Mouse (Mus musculus): ENCODE data around the gene Plxna4. TPM values are rescaled to one million over a fixed set of nuclear protein-coding genes. Genes with fewer than 3 reads are reported as not detected.

Plxna4 gene
- polyA plus RNA-seq, 1 experiment: 3.5 TPM

- Histone ChIP-seq H3K27me3 (replicated peaks) (peaks cover 5% of the 10 kb centered on the region), H3K36me3 (replicated peaks; ENCODE audit: low read length) (no peaks in the 10 kb centered on the region), H3K4me1 (peaks cover 8% of the 10 kb centered on the region; the same call in 1 of the 2 replicates), H3K4me3 (replicated peaks) (no peak overlapping the region), H3K9me3 (no peaks in the 10 kb centered on the region)
- TF ChIP-seq GATA1 (IDR thresholded peaks at IDR 0.05; ENCODE audit: borderline replicate concordance, low read length): no peak
- TF ChIP-seq FLI1 (IDR thresholded peaks at IDR 0.05; ENCODE audit: low read length): no peak
Measured at GRCm38 (mm10) chr6:32381516-32381915, 206.5 kb downstream of the Plxna4 start.

- H3K4me3 ChIP-seq (replicated peaks): no peak overlapping the region
- no peaks in the 10 kb centered on the region for H3K9me3 ChIP-seq
- H3K4me1 ChIP-seq: peaks cover 5% of the 10 kb centered on the region; the same call in 1 of the 2 replicates
- TF ChIP-seq FLI1 (IDR thresholded peaks at IDR 0.05; ENCODE audit: low read length) (no peak), GATA1 (IDR thresholded peaks at IDR 0.05; ENCODE audit: borderline replicate concordance, low read length) (no peak)
- H3K36me3 ChIP-seq (replicated peaks; ENCODE audit: low read length): peaks cover 5% of the 10 kb centered on the region
- H3K27me3 ChIP-seq (replicated peaks): peaks cover 8% of the 10 kb centered on the region
Measured at GRCm38 (mm10) chr6:32377181-32377580, 210.8 kb downstream of the Plxna4 start.

- H3K4me3 ChIP-seq (replicated peaks): no peak overlapping the region
- H3K36me3 ChIP-seq (replicated peaks; ENCODE audit: low read length): peaks cover 5% of the 10 kb centered on the region
- no peaks in the 10 kb centered on the region for H3K9me3 ChIP-seq
- H3K27me3 ChIP-seq (replicated peaks): peaks cover 10% of the 10 kb centered on the region
- no peak for TF ChIP-seq FLI1 (IDR thresholded peaks at IDR 0.05; ENCODE audit: low read length)
- no peak for TF ChIP-seq GATA1 (IDR thresholded peaks at IDR 0.05; ENCODE audit: borderline replicate concordance, low read length)
- peaks cover 5% of the 10 kb centered on the region; the same call in 1 of the 2 replicates for H3K4me1 ChIP-seq
Measured at GRCm38 (mm10) chr6:32373931-32374361, 214.0 kb downstream of the Plxna4 start.

- Histone ChIP-seq H3K36me3 (replicated peaks; ENCODE audit: low read length) (peaks cover 4% of the 10 kb centered on the region), H3K9me3 (no peaks in the 10 kb centered on the region), H3K4me3 (replicated peaks) (no peak overlapping the region), H3K27me3 (replicated peaks) (peaks cover 5% of the 10 kb centered on the region), H3K4me1 (no peaks in the 10 kb centered on the region; the same call in 1 of the 2 replicates)
- TF ChIP-seq FLI1 (IDR thresholded peaks at IDR 0.05; ENCODE audit: low read length): no peak
- no peak for TF ChIP-seq GATA1 (IDR thresholded peaks at IDR 0.05; ENCODE audit: borderline replicate concordance, low read length)
Measured at GRCm38 (mm10) chr6:32369092-32369491, 218.9 kb downstream of the Plxna4 start.

GRCm38 (mm10) chr6:32368408-32368807 is 219.6 kb downstream of the Plxna4 start:
- Histone ChIP-seq H3K9me3 (no peaks in the 10 kb centered on the region), H3K4me1 (no peaks in the 10 kb centered on the region; the same call in 1 of the 2 replicates), H3K4me3 (replicated peaks) (no peak overlapping the region), H3K36me3 (replicated peaks; ENCODE audit: low read length) (no peaks in the 10 kb centered on the region), H3K27me3 (replicated peaks) (peaks cover 2% of the 10 kb centered on the region)
- no peak for TF ChIP-seq GATA1 (IDR thresholded peaks at IDR 0.05; ENCODE audit: borderline replicate concordance, low read length)
- TF ChIP-seq FLI1 (IDR thresholded peaks at IDR 0.05; ENCODE audit: low read length): no peak

DNA sequence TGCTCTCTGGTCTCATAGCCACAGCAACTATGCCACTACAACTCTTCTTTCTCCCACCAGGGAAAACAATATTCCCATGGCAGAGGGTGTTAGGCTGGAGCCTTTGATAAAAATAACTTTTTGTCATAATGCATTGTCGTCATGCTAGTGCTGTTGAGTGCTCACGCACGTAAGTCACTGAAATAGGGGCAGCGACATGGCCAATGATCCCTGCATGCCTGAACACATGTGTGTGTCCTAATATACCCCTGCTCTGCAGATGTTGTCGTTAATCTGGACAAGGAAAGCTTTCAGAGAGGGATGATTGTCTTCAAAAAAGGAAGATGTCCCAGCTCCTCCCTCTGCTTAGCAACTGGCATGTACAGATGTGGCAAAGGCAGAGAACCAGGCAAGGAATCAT is 223.1 kb downstream of the Plxna4 start:
- Histone ChIP-seq H3K27me3 (replicated peaks) (no peaks in the 10 kb centered on the region), H3K36me3 (replicated peaks; ENCODE audit: low read length) (no peaks in the 10 kb centered on the region), H3K4me1 (peaks cover 6% of the 10 kb centered on the region; the same call in 1 of the 2 replicates), H3K4me3 (replicated peaks) (no peak overlapping the region), H3K9me3 (no peaks in the 10 kb centered on the region)
- TF ChIP-seq GATA1 (IDR thresholded peaks at IDR 0.05; ENCODE audit: borderline replicate concordance, low read length): no peak
- TF ChIP-seq FLI1 (IDR thresholded peaks at IDR 0.05; ENCODE audit: low read length): no peak

DNA sequence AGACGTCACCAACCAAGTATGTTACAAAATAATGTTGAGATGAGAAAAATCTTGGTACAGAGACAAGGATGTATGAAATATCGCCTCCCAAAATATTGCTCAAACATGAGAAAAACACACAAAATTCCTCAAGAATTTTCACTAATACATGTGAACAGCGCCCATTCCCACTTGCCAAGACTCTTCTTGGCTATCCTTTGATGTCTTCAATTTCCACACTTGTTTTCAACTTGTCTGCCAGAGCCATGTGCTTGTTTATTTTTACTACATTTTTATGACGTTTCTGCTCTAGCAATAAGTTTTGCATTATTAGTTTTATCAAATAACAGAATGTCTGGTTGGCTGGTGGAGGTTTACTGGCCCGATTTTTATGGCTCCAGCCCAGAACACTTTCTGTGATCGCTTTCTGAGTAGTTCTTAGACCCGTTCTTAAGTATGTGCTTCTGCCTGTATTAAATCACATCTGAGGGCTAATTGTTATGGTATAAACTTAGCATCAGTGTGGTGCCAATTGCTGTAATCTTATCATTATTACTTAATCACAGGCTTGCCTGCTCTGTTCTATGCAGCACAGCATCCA is 224.4 kb downstream of the Plxna4 start:
- H3K9me3 ChIP-seq: no peaks in the 10 kb centered on the region
- peaks cover 9% of the 10 kb centered on the region; the same call in 1 of the 2 replicates for H3K4me1 ChIP-seq
- TF ChIP-seq FLI1 (IDR thresholded peaks at IDR 0.05; ENCODE audit: low read length): no peak
- TF ChIP-seq GATA1 (IDR thresholded peaks at IDR 0.05; ENCODE audit: borderline replicate concordance, low read length): no peak
- H3K27me3 ChIP-seq (replicated peaks): peaks cover 2% of the 10 kb centered on the region
- no peak overlapping the region for H3K4me3 ChIP-seq (replicated peaks)
- H3K36me3 ChIP-seq (replicated peaks; ENCODE audit: low read length): no peaks in the 10 kb centered on the region

DNA sequence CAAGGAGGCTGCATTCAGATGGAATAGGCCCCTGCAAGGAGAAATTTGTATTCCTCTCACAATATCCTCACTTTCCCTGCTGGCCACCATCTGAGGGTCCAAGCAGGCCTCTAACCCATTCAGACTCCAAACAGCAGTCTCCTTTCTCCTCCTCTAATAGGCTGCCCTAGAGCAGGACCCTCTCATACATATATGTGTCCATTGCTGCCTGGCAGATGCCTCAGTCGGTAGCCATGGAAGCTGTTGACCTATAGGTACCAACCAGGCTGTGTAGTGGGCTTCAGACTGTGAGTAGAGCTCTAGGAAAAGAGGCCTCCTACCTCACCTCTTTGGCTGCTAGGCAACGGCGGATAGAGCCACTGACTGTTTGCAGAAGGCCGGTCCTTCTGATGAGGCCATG is 225.6 kb downstream of the Plxna4 start:
- Histone ChIP-seq H3K4me3 (replicated peaks) (no peak overlapping the region), H3K36me3 (replicated peaks; ENCODE audit: low read length) (no peaks in the 10 kb centered on the region), H3K9me3 (no peaks in the 10 kb centered on the region), H3K27me3 (replicated peaks) (peaks cover 2% of the 10 kb centered on the region), H3K4me1 (peaks cover 9% of the 10 kb centered on the region; the same call in 1 of the 2 replicates)
- TF ChIP-seq GATA1 (IDR thresholded peaks at IDR 0.05; ENCODE audit: borderline replicate concordance, low read length): no peak
- TF ChIP-seq FLI1 (IDR thresholded peaks at IDR 0.05; ENCODE audit: low read length): no peak

DNA sequence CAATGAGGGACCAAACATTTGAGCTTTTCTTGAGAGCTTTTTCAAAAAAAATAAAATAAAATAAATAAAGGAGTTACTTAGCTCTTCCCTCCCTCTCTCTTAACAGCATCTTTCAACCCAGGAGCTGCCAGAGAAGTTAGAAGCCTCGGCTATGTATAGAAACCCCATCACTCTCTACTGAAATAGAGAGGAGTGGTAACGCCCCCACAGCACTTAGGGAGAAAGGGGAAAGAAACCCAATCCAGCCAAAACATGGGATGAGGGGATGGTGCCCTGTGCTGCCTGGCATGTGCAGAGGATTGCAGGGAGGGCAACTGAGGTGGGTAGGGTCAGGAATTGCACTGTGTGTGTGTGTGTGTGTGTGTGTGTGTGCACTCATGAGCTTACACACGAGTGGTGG is 228.3 kb downstream of the Plxna4 start:
- peaks cover 2% of the 10 kb centered on the region for H3K27me3 ChIP-seq (replicated peaks)
- peak overlapping the region; percentile 29 for H3K4me3 ChIP-seq (replicated peaks)
- peaks cover 24% of the 10 kb centered on the region for H3K4me1 ChIP-seq
- no peaks in the 10 kb centered on the region for H3K9me3 ChIP-seq
- H3K36me3 ChIP-seq (replicated peaks; ENCODE audit: low read length): no peaks in the 10 kb centered on the region
- TF ChIP-seq FLI1 (IDR thresholded peaks at IDR 0.05; ENCODE audit: low read length) (no peak), GATA1 (IDR thresholded peaks at IDR 0.05; ENCODE audit: borderline replicate concordance, low read length) (no peak)

- Histone ChIP-seq H3K36me3 (replicated peaks; ENCODE audit: low read length) (peaks cover 5% of the 10 kb centered on the region), H3K27me3 (replicated peaks) (peaks cover 2% of the 10 kb centered on the region), H3K9me3 (no peaks in the 10 kb centered on the region), H3K4me3 (replicated peaks) (no peak overlapping the region), H3K4me1 (peaks cover 40% of the 10 kb centered on the region)
- TF ChIP-seq GATA1 (IDR thresholded peaks at IDR 0.05; ENCODE audit: borderline replicate concordance, low read length) (no peak), FLI1 (IDR thresholded peaks at IDR 0.05; ENCODE audit: low read length) (no peak)
Measured at GRCm38 (mm10) chr6:32357497-32357896, 230.5 kb downstream of the Plxna4 start.
